Mouse (Mus musculus): ENCODE data around the gene Nos3. TPM values are rescaled to one million over a fixed set of nuclear protein-coding genes. Genes with fewer than 3 reads are reported as not detected.

Gene Nos3
- total and polyA plus RNA-seq, 3 experiments: 0.30 to 0.36 (median 0.31) TPM

- DNase-seq (ENCODE audit: extremely low read depth): no peak
- no peaks in the 10 kb centered on the region for H3K4me1 ChIP-seq (ENCODE audit: control insufficient read depth in 1 of 2, insufficient read depth in 2 of 2)
- peaks cover 86% of the 10 kb centered on the region for H3K27me3 ChIP-seq (replicated peaks)
- no peak overlapping the region for H3K9ac ChIP-seq (ENCODE audit: insufficient read depth, low read depth)
- H3K27ac ChIP-seq (ENCODE audit: insufficient read depth, low read depth): no peak overlapping the region
- dilution Hi-C loops (cut with MboI; ENCODE audit: extremely low pct_ligation_motif_present, extremely low pct_unique_long_range_greater_than_20kb, low sequenced_read_pairs) (no loop called here), in situ Hi-C loops (cut with MboI; ENCODE audit: low pct_ligation_motif_present, low pct_unique_long_range_greater_than_20kb, low sequenced_read_pairs) (no loop called here)
- H3K4me3 ChIP-seq (replicated peaks in 1 of 3; ENCODE audit: low read depth in 2 of 3, low read length in 2 of 3, poor library complexity in 1 of 3): no peak overlapping the region
- no peak for TF ChIP-seq E2F4 (IDR thresholded peaks at IDR 0.05; ENCODE audit: insufficient replicate concordance, low read depth, low read length)
- TF ChIP-seq TCF12 (IDR thresholded peaks at IDR 0.05; ENCODE audit: low read depth, low read length): no peak
- no peaks in the 10 kb centered on the region for H3K79me2 ChIP-seq (replicated peaks; ENCODE audit: control insufficient read depth, extremely low read depth, insufficient read depth, poor library complexity, severe bottlenecking)
- no peaks in the 10 kb centered on the region for H3K36me3 ChIP-seq (replicated peaks in 1 of 2; ENCODE audit: control insufficient read depth in 1 of 2, insufficient read depth in 1 of 2, low read length in 1 of 2)
- H3K9me3 ChIP-seq (replicated peaks; ENCODE audit: low read length): no peaks in the 10 kb centered on the region
- H3K4me2 ChIP-seq (ENCODE audit: insufficient read depth, low read depth, poor library complexity, severe bottlenecking): no peak overlapping the region
These were observed 34.7 kb upstream of the Nos3 start for GRCm38 (mm10) chr5:24329965-24330298.

DNA sequence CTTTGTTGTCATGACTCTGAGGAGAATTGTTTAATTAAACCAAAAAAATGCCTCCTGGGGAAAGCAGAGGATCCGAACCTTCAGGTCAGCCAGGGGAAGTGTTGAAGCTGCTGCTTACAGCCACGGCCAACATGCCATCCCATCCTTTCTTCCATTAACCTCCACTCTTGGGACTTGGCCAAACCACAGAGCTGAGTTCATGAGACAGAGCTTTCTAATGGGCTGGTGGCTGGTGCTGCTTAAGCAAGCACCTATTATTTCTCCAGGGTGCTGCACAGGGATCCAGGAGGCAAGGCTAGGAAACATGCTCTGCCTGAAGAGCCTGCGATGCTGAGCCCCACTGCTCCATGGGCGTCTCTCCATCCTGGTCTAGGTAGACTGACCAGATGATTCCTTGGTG is 32.2 kb upstream of the Nos3 start:
- in situ Hi-C loops (cut with MboI; ENCODE audit: low pct_ligation_motif_present, low pct_unique_long_range_greater_than_20kb, low sequenced_read_pairs) (no loop called here), dilution Hi-C loops (cut with MboI; ENCODE audit: extremely low pct_ligation_motif_present, extremely low pct_unique_long_range_greater_than_20kb, low sequenced_read_pairs) (no loop called here)
- no peaks in the 10 kb centered on the region for H3K79me2 ChIP-seq (replicated peaks; ENCODE audit: control insufficient read depth, extremely low read depth, insufficient read depth, poor library complexity, severe bottlenecking)
- no peaks in the 10 kb centered on the region for H3K36me3 ChIP-seq (replicated peaks in 1 of 2; ENCODE audit: control insufficient read depth in 1 of 2, insufficient read depth in 1 of 2, low read length in 1 of 2)
- H3K9ac ChIP-seq (ENCODE audit: insufficient read depth, low read depth): no peak overlapping the region
- TF ChIP-seq BHLHE40 (IDR thresholded peaks at IDR 0.05; ENCODE audit: low read depth, low read length): no peak
- no peak for TF ChIP-seq RCOR1 (conservative IDR thresholded peaks at IDR 0.05; ENCODE audit: low read depth, low read length)
- TF ChIP-seq MYC (IDR thresholded peaks at IDR 0.05; ENCODE audit: low read depth, low read length): no peak
- no peak for TF ChIP-seq USF1 (IDR thresholded peaks at IDR 0.05; ENCODE audit: low read depth, low read length)
- TF ChIP-seq ETS1 (conservative IDR thresholded peaks at IDR 0.05; ENCODE audit: low read depth, low read length): no peak
- TF ChIP-seq MAX (IDR thresholded peaks at IDR 0.05; ENCODE audit: low read length): no peak
- TF ChIP-seq ZMIZ1 (IDR thresholded peaks at IDR 0.05; ENCODE audit: low read depth, low read length): no peak
- TF ChIP-seq ZC3H11A (IDR thresholded peaks at IDR 0.05; ENCODE audit: low read depth, low read length): no peak
- TF ChIP-seq NRF1 (IDR thresholded peaks at IDR 0.05; ENCODE audit: low read depth, low read length): no peak
- no peak for TF ChIP-seq ZKSCAN1 (IDR thresholded peaks at IDR 0.05; ENCODE audit: borderline replicate concordance, low read depth, low read length)
- no peak for TF ChIP-seq RAD21 (IDR thresholded peaks at IDR 0.05; ENCODE audit: low read depth, low read length)
- TF ChIP-seq IRF4 (IDR thresholded peaks at IDR 0.05; ENCODE audit: low read depth, low read length): no peak
- TF ChIP-seq PAX5 (IDR thresholded peaks at IDR 0.05; ENCODE audit: low read length): no peak
- no peak for TF ChIP-seq CHD1 (IDR thresholded peaks at IDR 0.05; ENCODE audit: low read depth, low read length)
- TF ChIP-seq SIN3A (IDR thresholded peaks at IDR 0.05; ENCODE audit: low read length): no peak
- TF ChIP-seq MAFK (IDR thresholded peaks at IDR 0.05; ENCODE audit: insufficient replicate concordance, low read length): no peak
- TF ChIP-seq SMC3 (IDR thresholded peaks at IDR 0.05; ENCODE audit: low read depth, low read length): no peak
- H3K4me2 ChIP-seq (ENCODE audit: insufficient read depth, low read depth, poor library complexity, severe bottlenecking): no peak overlapping the region
- H3K27me3 ChIP-seq (replicated peaks): peaks cover 88% of the 10 kb centered on the region
- H3K9me3 ChIP-seq (replicated peaks; ENCODE audit: low read length): no peaks in the 10 kb centered on the region
- H3K4me1 ChIP-seq (ENCODE audit: control insufficient read depth in 1 of 2, insufficient read depth in 2 of 2): 0 out of 4 replicates have a peak, but pooled peaks cover 0 to 2% of the 10 kb centered on the region in 2 experiments
- DNase-seq (ENCODE audit: extremely low read depth): no peak
- H3K27ac ChIP-seq (ENCODE audit: insufficient read depth, low read depth): no peak overlapping the region
- no peak overlapping the region for H3K4me3 ChIP-seq (replicated peaks in 1 of 3; ENCODE audit: low read depth in 2 of 3, low read length in 2 of 3, poor library complexity in 1 of 3)

Data from CH12.LX (cell line).